Comparison of ENCODE assay signal across 8 mouse cellular contexts in the genomic region with DNA sequence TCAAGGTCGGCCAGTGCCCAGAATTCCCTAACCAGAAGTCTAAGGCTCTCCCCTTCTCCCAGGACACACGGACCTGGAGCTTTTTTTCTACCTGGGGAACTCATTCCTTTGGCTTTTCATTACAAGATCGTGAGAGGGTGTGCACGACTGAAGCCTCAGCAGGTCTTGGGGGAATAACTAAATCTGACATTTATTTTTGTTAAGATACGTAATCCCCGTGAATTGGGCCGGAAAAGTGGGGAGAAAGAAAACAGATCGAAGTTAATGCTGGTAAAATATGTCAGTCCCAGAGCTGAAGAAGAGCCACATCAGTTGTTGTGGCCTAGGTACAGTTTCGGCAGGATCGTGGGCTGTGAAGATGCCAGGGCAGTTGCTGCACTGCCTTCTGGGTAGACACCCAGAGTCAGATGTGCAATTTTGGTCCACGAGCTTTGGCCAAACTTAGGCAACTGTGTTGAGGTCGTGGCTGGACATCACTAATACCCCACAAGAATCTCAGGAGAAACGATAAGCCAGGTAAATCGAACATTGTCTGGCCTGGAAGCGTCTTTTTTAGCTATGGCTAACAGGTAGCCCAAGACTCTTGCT. TPM values are rescaled to one million over a fixed set of nuclear protein-coding genes. Genes with fewer than 3 reads are reported as not detected.
A peak's percentile ranks its signal among the peaks of the same experiment; 100 is the strongest.
DNase-seq lines count a peak whose midpoint lies in the region; ATAC-seq lines count a peak whose summit lies in the region.

No protein-coding gene starts in this region.

- peaks cover 16% of the 10 kb centered on the region for H3K4me1 ChIP-seq in embryonic facial prominence, embryonic 12.5 days
- peaks cover 13% of the 10 kb centered on the region for H3K4me1 ChIP-seq in intestine, embryonic 16.5 days (ENCODE audit: control insufficient read depth, insufficient read depth, low read length)
- H3K4me1 ChIP-seq in neural tube, embryonic 14.5 days (ENCODE audit: control insufficient read depth, insufficient read depth, low read length): peaks cover 22% of the 10 kb centered on the region

- peak overlapping the region; percentile 81 for H3K4me3 ChIP-seq in embryonic facial prominence, embryonic 12.5 days
- H3K4me3 ChIP-seq in intestine, embryonic 16.5 days (ENCODE audit: low read length): peak overlapping the region; percentile 93
- H3K4me3 ChIP-seq in neural tube, embryonic 14.5 days (ENCODE audit: low read depth, low read length): peak overlapping the region; percentile 82

- H3K9ac ChIP-seq in embryonic facial prominence, embryonic 12.5 days: peak overlapping the region; percentile 80
- H3K9ac ChIP-seq in intestine, embryonic 16.5 days (ENCODE audit: low read depth, low read length): peak overlapping the region; percentile 94
- H3K9ac ChIP-seq in neural tube, embryonic 14.5 days (replicated peaks; ENCODE audit: low read depth, low read length): peak overlapping the region; percentile 83

- ATAC-seq in embryonic facial prominence, embryonic 12.5 days (ENCODE audit: insufficient number of reproducible peaks, insufficient read depth, low FRiP score, low TSS enrichment): no peak
- no peak for ATAC-seq in intestine, embryonic 16.5 days
- no peak for ATAC-seq in neural tube, embryonic 14.5 days (ENCODE audit: low read depth)

- H3K27ac ChIP-seq in embryonic facial prominence, embryonic 12.5 days: peak overlapping the region; percentile 79
- peak overlapping the region; percentile 67 for H3K27ac ChIP-seq in intestine, embryonic 16.5 days (ENCODE audit: low read length)
- H3K27ac ChIP-seq in neural tube, embryonic 14.5 days (ENCODE audit: low read depth, low read length): peak overlapping the region; percentile 81

- no peaks in the 10 kb centered on the region for H3K9me3 ChIP-seq in embryonic facial prominence, embryonic 12.5 days
- no peaks in the 10 kb centered on the region for H3K9me3 ChIP-seq in intestine, embryonic 16.5 days (ENCODE audit: control insufficient read depth, low read length)
- no peaks in the 10 kb centered on the region for H3K9me3 ChIP-seq in neural tube, embryonic 14.5 days (ENCODE audit: control insufficient read depth, low read length)

- DNase-seq in embryo, embryonic 11 days: peak; percentile 14
- DNase-seq in embryo, embryonic 10 days (ENCODE audit: low spot score): no peak
- DNase-seq in 3T3-L1 (ENCODE audit: low read depth, low spot score): peak; percentile 52
- no peak for DNase-seq in yolk sac, embryonic 10.5 days (ENCODE audit: low spot score)
- DNase-seq in spleen, postnatal 10 days (ENCODE audit: low spot score in 2 of 2): no peak

- peak overlapping the region; percentile 68 for H3K4me2 ChIP-seq in embryonic facial prominence, embryonic 12.5 days (replicated peaks)
- H3K4me2 ChIP-seq in intestine, embryonic 16.5 days (ENCODE audit: low read depth, low read length): peak overlapping the region; percentile 59
- peak overlapping the region; percentile 64 for H3K4me2 ChIP-seq in neural tube, embryonic 14.5 days (ENCODE audit: low read depth, low read length)

- WGBS in embryonic facial prominence, embryonic 12.5 days: 29% methylated on average over 15 of the region's 15 CpGs
- 25% methylated on average over 15 of the region's 15 CpGs for WGBS in intestine, embryonic 16.5 days
- 32% methylated on average over 15 of the region's 15 CpGs for whole genome bisulfite sequencing in neural tube, embryonic 14.5 days

- no peaks in the 10 kb centered on the region for H3K36me3 ChIP-seq in embryonic facial prominence, embryonic 12.5 days
- H3K36me3 ChIP-seq in intestine, embryonic 16.5 days (ENCODE audit: control insufficient read depth, insufficient read depth, low read length): no peaks in the 10 kb centered on the region
- no peaks in the 10 kb centered on the region for H3K36me3 ChIP-seq in neural tube, embryonic 14.5 days (ENCODE audit: control insufficient read depth, insufficient read depth, low read length)

- H3K27me3 ChIP-seq in embryonic facial prominence, embryonic 12.5 days: no peaks in the 10 kb centered on the region
- no peaks in the 10 kb centered on the region for H3K27me3 ChIP-seq in intestine, embryonic 16.5 days (replicated peaks; ENCODE audit: control insufficient read depth, insufficient read depth, low read length)
- H3K27me3 ChIP-seq in neural tube, embryonic 14.5 days (ENCODE audit: control insufficient read depth, insufficient read depth, low read length): no peaks in the 10 kb centered on the region

RNA-seq across cellular contexts. Expression of gene Krba1, which starts 0.7 kb away (rescaled TPM):
- polyA plus RNA-seq in embryonic facial prominence, embryonic 12.5 days (2016; fragmentation: Nextera tagmentation; extraction: Ambion mirVana): 30.2 and 31.3 TPM in 2 replicates
- polyA plus RNA-seq in intestine, embryonic 16.5 days (2015; fragmentation: Nextera tagmentation; extraction: Ambion mirVana): 16.0 and 18.2 TPM in 2 replicates
- 26.7 and 28.1 TPM in 2 replicates for polyA plus RNA-seq in neural tube, embryonic 14.5 days (2014; fragmentation: Nextera tagmentation; extraction: Ambion mirVana)

RNA-seq across cellular contexts. Expression of gene Zfp467, which starts 49.5 kb away (rescaled TPM):
- 30.3 and 31.7 TPM in 2 replicates for polyA plus RNA-seq in embryonic facial prominence, embryonic 12.5 days (2016; fragmentation: Nextera tagmentation; extraction: Ambion mirVana)
- polyA plus RNA-seq in intestine, embryonic 16.5 days (2015; fragmentation: Nextera tagmentation; extraction: Ambion mirVana): 17.3 and 17.8 TPM in 2 replicates
- polyA plus RNA-seq in neural tube, embryonic 14.5 days (2014; fragmentation: Nextera tagmentation; extraction: Ambion mirVana): 29.7 and 37.8 TPM in 2 replicates

RNA-seq across cellular contexts. Expression of gene Sspo, which starts 51.9 kb away (rescaled TPM):
- polyA plus RNA-seq in embryonic facial prominence, embryonic 12.5 days (2016; fragmentation: Nextera tagmentation; extraction: Ambion mirVana): 0.42 and 0.57 TPM in 2 replicates
- 0.38 and 0.73 TPM in 2 replicates for polyA plus RNA-seq in intestine, embryonic 16.5 days (2015; fragmentation: Nextera tagmentation; extraction: Ambion mirVana)
- polyA plus RNA-seq in neural tube, embryonic 14.5 days (2014; fragmentation: Nextera tagmentation; extraction: Ambion mirVana): 0.16 and 0.35 TPM in 2 replicates

Comparison
In these comparisons a context has a peak if more than half of its experiments do, and no peak if none do; other contexts are left out.
1. DNase-seq: peak in embryo, embryonic 11 days (single experiment) and 3T3-L1 (single experiment); none in embryo, embryonic 10 days (single experiment), yolk sac, embryonic 10.5 days (single experiment) and spleen, postnatal 10 days (0 of 2).
2. Peak in every context shown above with its lines, with median percentiles within 50 percentile points of each other: H3K27ac ChIP-seq, H3K4me2 ChIP-seq, H3K4me3 ChIP-seq and H3K9ac ChIP-seq.